ENCODE assay signal across 8 mouse cellular contexts in the genomic region with DNA sequence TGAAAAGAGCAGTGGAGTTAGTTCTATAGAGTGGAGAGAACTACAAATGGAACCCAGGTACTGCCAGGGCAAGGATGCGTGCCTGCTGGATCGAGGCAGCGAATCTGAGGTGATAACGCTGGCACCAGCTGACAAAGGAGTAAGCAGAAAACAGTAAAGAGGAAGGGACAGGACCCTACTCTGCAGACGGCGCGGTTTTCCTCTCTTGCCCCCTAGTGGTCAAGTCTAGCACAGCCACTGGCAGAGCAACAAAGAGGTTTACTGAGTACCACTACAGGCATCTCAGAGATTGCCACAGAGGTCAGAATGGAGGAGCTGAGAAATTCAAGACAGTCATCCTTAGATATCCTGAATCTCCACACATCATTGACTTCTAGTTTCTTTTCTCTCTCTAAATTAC. TPM values are rescaled to one million over a fixed set of nuclear protein-coding genes. Genes with fewer than 3 reads are reported as not detected.
DNase-seq lines count a peak whose midpoint lies in the region; ATAC-seq and TF ChIP-seq lines count a peak whose summit lies in the region.

No protein-coding gene starts in this region.

- no peaks in the 10 kb centered on the region for H3K79me2 ChIP-seq in C2C12 (ENCODE audit: control insufficient read depth, insufficient read depth)

- no peaks in the 10 kb centered on the region for H3K9me3 ChIP-seq in embryonic facial prominence, embryonic 14.5 days (ENCODE audit: control insufficient read depth, low read length)
- H3K9me3 ChIP-seq in heart, embryonic 15.5 days (replicated peaks), result no peaks in the 10 kb centered on the region

- no peaks in the 10 kb centered on the region for H3K27me3 ChIP-seq in C2C12 (ENCODE audit: control insufficient read depth, insufficient read depth, insufficient read length)
- H3K27me3 ChIP-seq in embryonic facial prominence, embryonic 14.5 days (replicated peaks; ENCODE audit: control insufficient read depth, insufficient read depth, low read length), result no peaks in the 10 kb centered on the region
- no peaks in the 10 kb centered on the region for H3K27me3 ChIP-seq in heart, embryonic 15.5 days

- peak overlapping the region; percentile 30 for H3K4me2 ChIP-seq in embryonic facial prominence, embryonic 14.5 days (ENCODE audit: low read depth, low read length)
- peak overlapping the region; percentile 45 for H3K4me2 ChIP-seq in heart, embryonic 15.5 days

- H3K36me3 ChIP-seq in C2C12 (ENCODE audit: control insufficient read depth, insufficient read depth), result no peaks in the 10 kb centered on the region
- no peaks in the 10 kb centered on the region for H3K36me3 ChIP-seq in embryonic facial prominence, embryonic 14.5 days (ENCODE audit: control insufficient read depth, insufficient read depth, low read length)
- no peaks in the 10 kb centered on the region for H3K36me3 ChIP-seq in heart, embryonic 15.5 days

- no peak overlapping the region for H3ac ChIP-seq in C2C12 (ENCODE audit: control insufficient read depth, insufficient read length, low read depth)

- H3K4me1 ChIP-seq in embryonic facial prominence, embryonic 14.5 days (ENCODE audit: control insufficient read depth, insufficient read depth, low read length), result no peaks in the 10 kb centered on the region
- H3K4me1 ChIP-seq in heart, embryonic 15.5 days (replicated peaks), result no peaks in the 10 kb centered on the region
- no peaks in the 10 kb centered on the region for H3K4me1 ChIP-seq in lung, adult 2 months (ENCODE audit: control insufficient read depth, insufficient read depth, low read length)
- peaks cover 4% of the 10 kb centered on the region; the same call in 1 of the 2 replicates for H3K4me1 ChIP-seq in olfactory bulb, adult 2 months (ENCODE audit: control insufficient read depth, insufficient read depth, low read length)

- peak; percentile 87 for ATAC-seq in embryonic facial prominence, embryonic 14.5 days (ENCODE audit: low read depth)
- no peak for ATAC-seq in heart, embryonic 15.5 days (replicated peaks; ENCODE audit: insufficient number of reproducible peaks, insufficient read depth, low FRiP score, low read depth)

- H3K9ac ChIP-seq in embryonic facial prominence, embryonic 14.5 days (ENCODE audit: low read depth, low read length), result no peak overlapping the region
- H3K9ac ChIP-seq in heart, embryonic 15.5 days, result no peak overlapping the region

- TF ChIP-seq POLR2A in lung, adult 2 months (IDR thresholded peaks at IDR 0.05; ENCODE audit: borderline replicate concordance, extremely low read depth, low read depth, low read length), result no peak
- no peak for TF ChIP-seq POLR2A in olfactory bulb, adult 2 months (IDR thresholded peaks at IDR 0.05; ENCODE audit: insufficient read depth, low read depth, low read length)

- H3K79me3 ChIP-seq in C2C12 (ENCODE audit: low read depth), result no peaks in the 10 kb centered on the region

- no peak overlapping the region for H3K27ac ChIP-seq in embryonic facial prominence, embryonic 14.5 days (replicated peaks; ENCODE audit: low read depth, low read length)
- no peak overlapping the region for H3K27ac ChIP-seq in heart, embryonic 15.5 days
- no peak overlapping the region for H3K27ac ChIP-seq in olfactory bulb, adult 2 months (ENCODE audit: insufficient read depth, low read depth, low read length)

- 3% methylated on average over 7 of the region's 7 CpGs for WGBS in embryonic facial prominence, embryonic 14.5 days
- WGBS in heart, embryonic 15.5 days, result 3% methylated on average over 7 of the region's 7 CpGs
- WGBS in lung, adult 2 months, result 0% methylated on average over 7 of the region's 7 CpGs
- WGBS in olfactory bulb, adult 2 months, result 3% methylated on average over 7 of the region's 7 CpGs

- peak; percentile 72 for DNase-seq in adrenal gland, postnatal 25 days
- DNase-seq in embryonic facial prominence, embryonic 14.5 days (ENCODE audit: low spot score), result peak; percentile 77
- peak; percentile 71 for DNase-seq in kidney, postnatal 14 days
- DNase-seq in lung, adult 2 months, result peak; percentile 72
- DNase-seq in thymus, postnatal 0 days (ENCODE audit: low spot score), result peak; percentile 59

- peak; percentile 70 for TF ChIP-seq CTCF in C2C12 (IDR thresholded peaks at IDR 0.05; ENCODE audit: control insufficient read depth, insufficient read depth, insufficient read length)
- TF ChIP-seq CTCF in lung, adult 2 months (IDR thresholded peaks at IDR 0.05; ENCODE audit: insufficient read depth, low read length), result peak; percentile 71
- peak; percentile 42; the same call in 1 of the 2 replicates for TF ChIP-seq CTCF in olfactory bulb, adult 2 months (IDR thresholded peaks at IDR 0.05; ENCODE audit: insufficient read depth, low read depth, low read length)

- no peak overlapping the region for H3K4me3 ChIP-seq in C2C12 (ENCODE audit: insufficient read depth, poor library complexity, severe bottlenecking)
- H3K4me3 ChIP-seq in embryonic facial prominence, embryonic 14.5 days (ENCODE audit: low read depth, low read length), result no peak overlapping the region
- H3K4me3 ChIP-seq in heart, embryonic 15.5 days, result no peak overlapping the region
- H3K4me3 ChIP-seq in lung, adult 2 months (replicated peaks; ENCODE audit: extremely low read depth, low read depth, low read length), result no peak overlapping the region
- no peak overlapping the region for H3K4me3 ChIP-seq in olfactory bulb, adult 2 months (ENCODE audit: insufficient read depth, low read depth, low read length)

TF ChIP-seq in C2C12, 6 proteins besides CTCF, POLR2A, EP300 and RAD21:
- no peak for TF ChIP-seq MYOD1 (IDR thresholded peaks at IDR 0.05; ENCODE audit: control insufficient read depth, insufficient read length, low read depth)
- no peak for TF ChIP-seq USF1 (IDR thresholded peaks at IDR 0.05; ENCODE audit: low read depth)
- TF ChIP-seq FOSL1 (IDR thresholded peaks at IDR 0.05; ENCODE audit: insufficient read depth, low read length, poor library complexity, severe bottlenecking), result no peak
- no peak for TF ChIP-seq MYOG (IDR thresholded peaks at IDR 0.05; ENCODE audit: control insufficient read depth, extremely low read depth, insufficient read length)
- TF ChIP-seq CEBPB (IDR thresholded peaks at IDR 0.05; ENCODE audit: low read depth), result no peak
- TF ChIP-seq MAX (IDR thresholded peaks at IDR 0.05), result no peak

RNA-seq across cellular contexts. Expression of a gene that starts 6.7 kb away (rescaled TPM):
- polyA plus RNA-seq in C2C12 (2012; fragmentation: generic; extraction: Trizol), result 0.04 TPM
- not detected in 2 replicates for total RNA-seq in adrenal gland, postnatal 25 days (2021)
- polyA plus RNA-seq in embryonic facial prominence, embryonic 14.5 days (2014; fragmentation: Nextera tagmentation; extraction: Ambion mirVana), result not detected in 2 replicates
- not detected in 2 replicates for polyA plus RNA-seq in heart, embryonic 15.5 days (2015; fragmentation: Nextera tagmentation; extraction: Ambion mirVana)
- not detected in 2 replicates for polyA plus RNA-seq in lung, adult 2 months (2012; rRNA removed)
- not detected in 2 replicates for polyA plus RNA-seq in olfactory bulb, adult 2 months (2012; ENCODE audit: insufficient read depth, insufficient read length, low replicate concordance, missing spikeins)
- polyA plus RNA-seq in thymus, postnatal 0 days (2015; fragmentation: Nextera tagmentation; extraction: Ambion mirVana), result not detected in 2 replicates

RNA-seq across cellular contexts. Expression of a gene that starts 7.7 kb away (rescaled TPM):
- polyA plus RNA-seq in C2C12 (2012; fragmentation: generic; extraction: Trizol), result not detected
- not detected in 2 replicates for total RNA-seq in adrenal gland, postnatal 25 days (2021)
- 0.51 TPM in 1 of 2 replicates, not detected in the other for polyA plus RNA-seq in embryonic facial prominence, embryonic 14.5 days (2014; fragmentation: Nextera tagmentation; extraction: Ambion mirVana)
- polyA plus RNA-seq in heart, embryonic 15.5 days (2015; fragmentation: Nextera tagmentation; extraction: Ambion mirVana), result not detected in 2 replicates
- not detected in 2 replicates for polyA plus RNA-seq in lung, adult 2 months (2012; rRNA removed)
- polyA plus RNA-seq in olfactory bulb, adult 2 months (2012; ENCODE audit: insufficient read depth, insufficient read length, low replicate concordance, missing spikeins), result not detected in 2 replicates
- polyA plus RNA-seq in thymus, postnatal 0 days (2015; fragmentation: Nextera tagmentation; extraction: Ambion mirVana), result not detected in 2 replicates

RNA-seq across cellular contexts. Expression of a gene that starts 9.3 kb away (rescaled TPM):
- not detected for polyA plus RNA-seq in C2C12 (2012; fragmentation: generic; extraction: Trizol)
- not detected in 2 replicates for total RNA-seq in adrenal gland, postnatal 25 days (2021)
- polyA plus RNA-seq in embryonic facial prominence, embryonic 14.5 days (2014; fragmentation: Nextera tagmentation; extraction: Ambion mirVana), result not detected in 2 replicates
- not detected in 2 replicates for polyA plus RNA-seq in heart, embryonic 15.5 days (2015; fragmentation: Nextera tagmentation; extraction: Ambion mirVana)
- polyA plus RNA-seq in lung, adult 2 months (2012; rRNA removed), result not detected in 2 replicates
- polyA plus RNA-seq in olfactory bulb, adult 2 months (2012; ENCODE audit: insufficient read depth, insufficient read length, low replicate concordance, missing spikeins), result not detected in 2 replicates
- not detected in 2 replicates for polyA plus RNA-seq in thymus, postnatal 0 days (2015; fragmentation: Nextera tagmentation; extraction: Ambion mirVana)

RNA-seq across cellular contexts. Expression of a gene that starts 14.8 kb away (rescaled TPM):
- not detected for polyA plus RNA-seq in C2C12 (2012; fragmentation: generic; extraction: Trizol)
- total RNA-seq in adrenal gland, postnatal 25 days (2021), result not detected in 2 replicates
- not detected in 2 replicates for polyA plus RNA-seq in embryonic facial prominence, embryonic 14.5 days (2014; fragmentation: Nextera tagmentation; extraction: Ambion mirVana)
- not detected in 2 replicates for polyA plus RNA-seq in heart, embryonic 15.5 days (2015; fragmentation: Nextera tagmentation; extraction: Ambion mirVana)
- polyA plus RNA-seq in lung, adult 2 months (2012; rRNA removed), result not detected in 2 replicates
- not detected in 2 replicates for polyA plus RNA-seq in olfactory bulb, adult 2 months (2012; ENCODE audit: insufficient read depth, insufficient read length, low replicate concordance, missing spikeins)
- not detected in 2 replicates for polyA plus RNA-seq in thymus, postnatal 0 days (2015; fragmentation: Nextera tagmentation; extraction: Ambion mirVana)

RNA-seq across cellular contexts. Expression of a gene that starts 17.0 kb away (rescaled TPM):
- not detected for polyA plus RNA-seq in C2C12 (2012; fragmentation: generic; extraction: Trizol)
- not detected in 2 replicates for total RNA-seq in adrenal gland, postnatal 25 days (2021)
- 0.26 TPM in 1 of 2 replicates, not detected in the other for polyA plus RNA-seq in embryonic facial prominence, embryonic 14.5 days (2014; fragmentation: Nextera tagmentation; extraction: Ambion mirVana)
- not detected in 2 replicates for polyA plus RNA-seq in heart, embryonic 15.5 days (2015; fragmentation: Nextera tagmentation; extraction: Ambion mirVana)
- polyA plus RNA-seq in lung, adult 2 months (2012; rRNA removed), result not detected in 2 replicates
- not detected in 2 replicates for polyA plus RNA-seq in olfactory bulb, adult 2 months (2012; ENCODE audit: insufficient read depth, insufficient read length, low replicate concordance, missing spikeins)
- polyA plus RNA-seq in thymus, postnatal 0 days (2015; fragmentation: Nextera tagmentation; extraction: Ambion mirVana), result not detected in 2 replicates
